Mouse (Mus musculus) C2C12 (cell line): ENCODE data around the gene Eif4g3.

Source experiments
- CEBPB ChIP-seq: IDR thresholded peaks from one replicate; pipeline ENCODE4 v1.6.1; 2011; ENCODE audit warnings: low read depth, mild to moderate bottlenecking, control low read depth, moderate library complexity
- CTCF ChIP-seq: IDR thresholded peaks from one replicate; pipeline ENCODE4 v1.5.1; 2011; ENCODE audit not compliant: control insufficient read depth, insufficient read depth, insufficient read length
- FOSL1 ChIP-seq: IDR thresholded peaks from one replicate; pipeline ENCODE4 v1.8.0; 2011; ENCODE audit warnings: mild to moderate bottlenecking, low read length; ENCODE audit not compliant: poor library complexity, insufficient read depth, severe bottlenecking
- MAX ChIP-seq: IDR thresholded peaks from one replicate; pipeline ENCODE4 v1.6.1; 2011; ENCODE audit warnings: mild to moderate bottlenecking, control low read depth
- MYOD1 ChIP-seq: IDR thresholded peaks from one replicate; pipeline ENCODE4 v1.6.1; 2011; ENCODE audit warnings: low read depth; ENCODE audit not compliant: control insufficient read depth, insufficient read length
- MYOG ChIP-seq: IDR thresholded peaks from one replicate; pipeline ENCODE4 v1.6.1; 2011; ENCODE audit not compliant: control insufficient read depth, insufficient read length; ENCODE audit errors: extremely low read depth
- USF1 ChIP-seq: IDR thresholded peaks from one replicate; pipeline ENCODE4 v1.6.1; 2011; ENCODE audit warnings: low read depth, mild to moderate bottlenecking, control low read depth, moderate library complexity

DNA sequence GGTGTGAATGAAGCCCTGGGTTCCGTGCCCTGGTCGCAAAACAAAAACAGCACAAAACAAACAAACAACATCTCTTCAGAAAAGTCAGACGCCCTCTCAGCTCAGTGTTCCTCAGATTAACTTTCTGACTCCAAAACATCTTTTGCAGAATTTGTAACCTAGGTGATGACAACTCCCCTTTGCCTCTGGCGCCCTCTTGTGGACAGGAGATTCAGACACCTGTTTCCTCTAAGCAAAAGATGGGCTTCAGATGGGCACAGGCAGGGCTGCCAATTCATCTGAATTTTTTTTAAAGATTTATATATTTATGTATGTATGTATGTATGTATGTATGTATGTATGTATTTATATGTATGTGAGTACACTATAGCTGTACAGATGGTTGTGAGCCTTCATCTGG, 40.0 kb upstream of the Eif4g3 start:
- TF ChIP-seq CTCF (peak; percentile 17), USF1 (no peak), MAX (no peak), MYOD1 (no peak), MYOG (no peak), CEBPB (no peak), FOSL1 (no peak)
